Mouse (Mus musculus) urinary bladder, postnatal 36 days (tissue): ENCODE data around the gene BC035044.
"Not testable (repeated sequence)": the region's sequence is repeated elsewhere in the genome, so short reads cannot be mapped to it uniquely, and the experiment has no call there.

Experiments used
- DNase-seq, 2 experiments: peaks; one replicate each; pipeline ENCODE4 v3.0.0; 2022; ENCODE audit warnings: low spot score in 2 of 2, mixed read lengths in 1 of 2

Gene BC035044

GRCm38 (mm10) chr6:128890948-128891355, at the start of gene BC035044:
Gene BC035044 (minus strand): TSS chr6:128891126.
- DNase-seq, result no peak

GRCm38 (mm10) chr6:128935889-128936665, 45.2 kb upstream of the BC035044 start:
- DNase-seq, result not testable (repeated sequence)

GRCm38 (mm10) chr6:128934081-128934480, 43.2 kb upstream of the BC035044 start, which contains the start of gene Clec2g:
Gene Clec2g (plus strand): TSS chr6:128934381.
- DNase-seq, result not testable (repeated sequence)

GRCm38 (mm10) chr6:128933050-128933449, 42.1 kb upstream of the BC035044 start:
- DNase-seq, result no peak

GRCm38 (mm10) chr6:128917322-128917721, 26.4 kb upstream of the BC035044 start:
- no peak for DNase-seq

GRCm38 (mm10) chr6:128913598-128914254, 22.8 kb upstream of the BC035044 start:
- no peak for DNase-seq

- not testable (repeated sequence) for DNase-seq
Observed at GRCm38 (mm10) chr6:128900796-128901552, 10.0 kb upstream of the BC035044 start.

- no peak for DNase-seq
Observed at GRCm38 (mm10) chr6:128900044-128900443, 9.1 kb upstream of the BC035044 start.

- no peak for DNase-seq
Observed at GRCm38 (mm10) chr6:128895404-128896001, 4.6 kb upstream of the BC035044 start.

- DNase-seq, result no peak
Observed at GRCm38 (mm10) chr6:128888834-128889233, 2.1 kb downstream of the BC035044 start.

GRCm38 (mm10) chr6:128887091-128887790, 3.7 kb downstream of the BC035044 start, which contains the start of gene Clec2i:
Gene Clec2i (plus strand): TSS chr6:128887588.
- DNase-seq, result not testable (repeated sequence)

- DNase-seq, result no peak
Observed at GRCm38 (mm10) chr6:128871910-128872610, 18.9 kb downstream of the BC035044 start.

- no peak for DNase-seq
Observed at GRCm38 (mm10) chr6:128868861-128869260, 22.1 kb downstream of the BC035044 start.

GRCm38 (mm10) chr6:128857976-128858375, 33.0 kb downstream of the BC035044 start:
- no peak for DNase-seq

- DNase-seq, result peak in 1 of 2 experiments; percentile 83
Observed at GRCm38 (mm10) chr6:128856250-128856649, 34.7 kb downstream of the BC035044 start.

- no peak for DNase-seq
Observed at GRCm38 (mm10) chr6:128855477-128855876, 35.4 kb downstream of the BC035044 start.

GRCm38 (mm10) chr6:128854895-128855294, 36.0 kb downstream of the BC035044 start:
- no peak for DNase-seq

- DNase-seq, result peak; percentile 71 to 72
Observed at GRCm38 (mm10) chr6:128854024-128854820, 36.7 kb downstream of the BC035044 start.

- no peak for DNase-seq
Observed at GRCm38 (mm10) chr6:128852766-128853165, 38.2 kb downstream of the BC035044 start.

GRCm38 (mm10) chr6:128851151-128851550, 39.8 kb downstream of the BC035044 start:
- no peak for DNase-seq
